Mouse (Mus musculus) embryonic facial prominence, embryonic 11.5 days (tissue): ENCODE data around the gene Myl12a. TPM values are rescaled to one million over a fixed set of nuclear protein-coding genes. Genes with fewer than 3 reads are reported as not detected.
"Not testable (repeated sequence)": the region's sequence is repeated elsewhere in the genome, so short reads cannot be mapped to it uniquely, and the experiment has no call there.

Experiments used
- ATAC-seq: fragments of 200-750 bp; cut with Nextera tagmentation; replicated peaks from 2 replicates; pipeline ENCODE4 v1.8.0; 2017; ENCODE audit warnings: low read depth; ENCODE audit not compliant: insufficient number of reproducible peaks, low FRiP score, low TSS enrichment
- DNase-seq: peaks from one replicate; pipeline ENCODE4 v3.0.0-alpha.2; 2015; ENCODE audit warnings: low spot score
- H3K27ac ChIP-seq: fragments of 300-500 bp; sonication (generic); replicated peaks from 2 replicates; pipeline ENCODE4 v1.5.1; 2014; ENCODE audit warnings: mild to moderate bottlenecking, low read depth, low read length, control low read depth
- H3K27me3 ChIP-seq: fragments of 300-500 bp; sonication (generic); 2 replicates; pipeline ENCODE4 v1.6.1; 2014; ENCODE audit warnings: mild to moderate bottlenecking, low read length, moderate library complexity, mixed read lengths; ENCODE audit not compliant: control insufficient read depth, insufficient read depth
- H3K36me3 ChIP-seq: fragments of 300-500 bp; sonication (generic); replicated peaks from 2 replicates; pipeline ENCODE4 v1.6.1; 2014; ENCODE audit warnings: low read depth, mild to moderate bottlenecking, low read length, moderate library complexity, mixed read lengths; ENCODE audit not compliant: control insufficient read depth, insufficient read depth
- H3K4me1 ChIP-seq: fragments of 300-500 bp; sonication (generic); 2 replicates; pipeline ENCODE4 v1.6.1; 2014; ENCODE audit warnings: low read length, mixed read lengths; ENCODE audit not compliant: control insufficient read depth, insufficient read depth
- H3K4me2 ChIP-seq: fragments of 300-500 bp; sonication (generic); 2 replicates; pipeline ENCODE4 v1.6.1; 2014; ENCODE audit warnings: low read depth, mild to moderate bottlenecking, control low read depth, low read length, moderate library complexity
- H3K4me3 ChIP-seq: fragments of 300-500 bp; sonication (generic); 2 replicates; pipeline ENCODE4 v1.5.1; 2014; ENCODE audit warnings: low read depth, low read length, control low read depth
- H3K9ac ChIP-seq: fragments of 300-500 bp; sonication (generic); replicated peaks from 2 replicates; pipeline ENCODE4 v1.6.1; 2014; ENCODE audit warnings: mild to moderate bottlenecking, control low read depth, low read length
- H3K9me3 ChIP-seq: fragments of 300-500 bp; sonication (generic); replicated peaks from 2 replicates; pipeline ENCODE4 v1.6.1; 2016; ENCODE audit warnings: mild to moderate bottlenecking, low read length, inconsistent platforms, mixed read lengths; ENCODE audit not compliant: control insufficient read depth
- WGBS: fragments of 180-500 bp; shearing (Covaris S2); extraction: QIAGEN DNeasy Blood & Tissue Kit; methylation state at CpG from one replicate; pipeline ENCODE4 v1.1.7; 2014; 5-methylcytosine and 5-hydroxymethylcytosine counted together
- polyA plus RNA-seq: library from polyadenylated mRNA; unstranded; fragments of >200 nt; fragmentation: Nextera tagmentation; extraction: Ambion mirVana; gene quantifications from 2 replicates; pipeline ENCODE4 v1.2.1, GENCODE M21; 2014

The Myl12a gene
- polyA plus RNA-seq, 1 experiment from 2014 or later, result 613 TPM

DNA sequence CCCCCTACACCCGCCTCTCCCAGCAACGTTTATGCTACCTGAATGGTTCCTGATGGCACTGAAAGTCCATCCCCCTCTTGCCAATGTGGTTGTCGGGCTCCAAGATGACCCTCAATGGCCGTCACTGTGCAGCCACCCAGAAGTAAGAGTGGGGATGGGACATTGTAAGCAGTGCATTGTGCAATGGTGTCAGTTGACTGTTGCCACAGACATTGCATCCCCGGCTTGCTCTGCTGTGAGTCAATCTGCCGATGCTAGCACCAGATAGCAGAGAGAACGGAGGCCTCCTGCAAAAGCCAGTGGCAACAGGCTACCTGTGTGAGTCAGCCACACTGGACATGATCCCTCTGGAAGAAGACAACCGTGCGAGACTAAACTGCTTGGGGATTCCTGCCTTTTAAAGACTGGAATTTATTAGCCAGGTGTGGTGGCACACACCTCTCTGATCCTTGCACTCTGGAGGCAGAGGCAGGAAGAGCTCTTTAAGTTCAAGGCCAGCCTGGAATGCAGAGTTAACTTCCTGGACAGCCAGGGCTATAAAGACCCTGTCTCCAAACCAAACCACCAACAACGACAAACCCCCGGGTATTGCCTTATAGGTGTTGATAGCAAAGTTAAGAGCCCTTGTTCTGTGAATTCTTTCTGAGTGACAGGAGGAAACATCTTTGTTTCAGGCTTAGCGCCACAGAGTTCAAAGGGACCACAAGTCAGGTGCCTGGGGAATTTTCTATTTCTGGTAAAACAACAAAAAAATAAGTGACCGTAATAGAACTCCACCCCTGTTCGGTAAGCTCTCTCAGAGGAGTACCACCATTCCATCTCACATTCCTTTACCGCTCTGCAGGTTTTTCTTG lies 16.9 kb downstream of the Myl12a start:
- Histone ChIP-seq H3K27me3 (no peaks in the 10 kb centered on the region), H3K4me3 (no peak overlapping the region), H3K9ac (no peak overlapping the region), H3K36me3 (no peaks in the 10 kb centered on the region; the same call in 1 of the 2 replicates), H3K9me3 (no peaks in the 10 kb centered on the region), H3K4me2 (no peak overlapping the region), H3K4me1 (no peaks in the 10 kb centered on the region), H3K27ac (no peak overlapping the region)
- 86% methylated on average over 15 of the region's 15 CpGs for WGBS
- DNase-seq (no peak), ATAC-seq (no peak)

DNA sequence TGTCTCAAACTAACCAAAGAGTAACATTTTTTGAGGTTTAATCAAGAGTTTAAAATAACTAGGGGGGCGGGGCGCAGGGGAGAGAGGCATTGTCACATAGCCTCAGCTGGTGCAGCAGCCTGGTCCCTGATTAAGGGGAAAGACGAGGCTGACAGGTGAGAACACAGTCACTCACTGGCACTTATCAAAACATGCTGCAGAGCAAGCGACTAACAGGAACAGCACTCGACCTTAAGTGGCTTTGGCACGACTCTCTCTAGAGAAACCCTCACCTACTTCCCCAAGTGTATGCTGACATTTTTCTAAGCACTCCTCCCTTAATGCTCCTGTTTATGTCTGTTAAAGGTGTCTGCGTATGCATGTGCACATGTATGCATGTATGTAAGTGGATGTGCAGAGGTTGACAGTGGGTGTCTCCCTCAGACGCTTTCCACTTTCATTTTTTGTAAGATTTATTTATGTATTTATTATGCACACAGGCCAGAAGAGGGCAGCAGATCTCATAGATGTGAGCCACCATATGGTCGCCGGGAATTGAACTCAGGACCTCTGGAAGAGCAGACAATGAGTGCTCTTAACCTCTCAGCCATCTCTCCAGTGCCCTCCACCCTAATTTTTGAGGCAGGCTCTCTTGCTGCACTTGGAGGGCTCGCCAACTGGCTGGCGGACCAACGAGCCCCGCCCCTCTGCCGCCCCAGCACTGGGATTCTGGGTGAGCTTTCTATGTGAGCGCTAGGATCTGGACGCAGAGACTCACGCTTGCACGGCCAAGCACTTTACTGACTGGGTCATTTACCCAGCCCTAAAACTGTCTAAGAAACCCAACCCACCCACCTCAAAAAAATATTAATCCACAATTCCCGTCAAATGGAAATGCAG lies 23.1 kb downstream of the Myl12a start:
- no peaks in the 10 kb centered on the region for H3K4me1 ChIP-seq
- H3K27ac ChIP-seq, result no peak overlapping the region
- H3K4me2 ChIP-seq, result no peak overlapping the region
- H3K9me3 ChIP-seq, result no peaks in the 10 kb centered on the region
- no peak for DNase-seq
- H3K27me3 ChIP-seq, result no peaks in the 10 kb centered on the region
- H3K4me3 ChIP-seq, result no peak overlapping the region
- ATAC-seq, result no peak
- WGBS, result 88% methylated on average over 20 of the region's 20 CpGs
- H3K36me3 ChIP-seq, result no peaks in the 10 kb centered on the region; the same call in none of the 2 replicates
- no peak overlapping the region for H3K9ac ChIP-seq

GRCm38 (mm10) chr17:70977799-70978198 lies 24.9 kb downstream of the Myl12a start:
- no peak for DNase-seq
- Histone ChIP-seq H3K36me3 (no peaks in the 10 kb centered on the region; the same call in none of the 2 replicates), H3K27me3 (no peaks in the 10 kb centered on the region)

GRCm38 (mm10) chr17:70974065-70974464 lies 28.6 kb downstream of the Myl12a start:
- ATAC-seq, H3K9me3 ChIP-seq, H3K4me3 ChIP-seq, H3K36me3 ChIP-seq, H3K4me1 ChIP-seq, DNase-seq, H3K9ac ChIP-seq, H3K27ac ChIP-seq, H3K4me2 ChIP-seq, H3K27me3 ChIP-seq: not testable (repeated sequence)
- 94% methylated on average over 14 of the region's 14 CpGs for WGBS

More at GRCm38 (mm10) chr17:70977799-70978198, 24.9 kb downstream of the Myl12a start:
- Histone ChIP-seq H3K9me3 (no peaks in the 10 kb centered on the region), H3K4me1 (no peaks in the 10 kb centered on the region), H3K4me2 (no peak overlapping the region), H3K9ac (no peak overlapping the region), H3K4me3 (no peak overlapping the region), H3K27ac (no peak overlapping the region)
- ATAC-seq, result no peak
- WGBS, result 91% methylated on average over 6 of the region's 6 CpGs

GRCm38 (mm10) chr17:70973398-70973797 lies 29.3 kb downstream of the Myl12a start:
- no peak overlapping the region for H3K4me2 ChIP-seq
- no peaks in the 10 kb centered on the region for H3K9me3 ChIP-seq
- 89% methylated on average over 9 of the region's 9 CpGs for WGBS
- ATAC-seq, result no peak
- no peak for DNase-seq
- no peaks in the 10 kb centered on the region; the same call in 1 of the 2 replicates for H3K36me3 ChIP-seq
- no peak overlapping the region for H3K4me3 ChIP-seq
- H3K27me3 ChIP-seq, result no peaks in the 10 kb centered on the region
- no peak overlapping the region for H3K9ac ChIP-seq
- H3K4me1 ChIP-seq, result no peaks in the 10 kb centered on the region
- H3K27ac ChIP-seq, result no peak overlapping the region

DNA sequence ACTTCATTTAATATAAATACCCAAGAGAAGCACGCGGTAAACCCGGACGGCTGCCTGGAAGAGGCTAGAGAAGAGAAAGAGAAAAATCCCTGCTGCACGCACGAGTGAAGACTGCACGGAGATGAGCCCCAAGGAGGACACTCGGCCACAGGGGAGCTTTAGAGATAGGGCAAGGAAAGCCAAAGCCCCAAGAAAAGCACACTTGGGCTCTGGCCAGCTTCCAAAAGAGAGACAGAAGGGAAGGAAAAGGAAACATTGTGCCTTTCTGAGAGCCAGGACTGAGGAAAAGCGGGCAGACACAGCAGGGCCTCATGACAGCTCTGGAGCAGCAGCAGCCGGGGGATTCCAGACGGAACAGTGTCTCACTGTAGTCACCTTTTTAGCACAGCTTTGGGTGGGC lies 31.5 kb downstream of the Myl12a start:
- Histone ChIP-seq H3K36me3 (no peaks in the 10 kb centered on the region; the same call in 1 of the 2 replicates), H3K27ac (no peak overlapping the region), H3K27me3 (no peaks in the 10 kb centered on the region), H3K9me3 (no peaks in the 10 kb centered on the region), H3K4me3 (no peak overlapping the region), H3K4me1 (no peaks in the 10 kb centered on the region), H3K9ac (no peak overlapping the region), H3K4me2 (no peak overlapping the region)
- 71% methylated on average over 11 of the region's 11 CpGs for WGBS
- ATAC-seq (no peak), DNase-seq (no peak)

- H3K27ac ChIP-seq, result no peak overlapping the region
- no peaks in the 10 kb centered on the region for H3K9me3 ChIP-seq
- ATAC-seq, result no peak
- 31% methylated on average over 8 of the region's 8 CpGs for WGBS
- no peaks in the 10 kb centered on the region for H3K36me3 ChIP-seq
- no peaks in the 10 kb centered on the region for H3K27me3 ChIP-seq
- peak; percentile 83 for DNase-seq
- no peak overlapping the region for H3K4me3 ChIP-seq
- H3K4me1 ChIP-seq, result no peaks in the 10 kb centered on the region
- no peak overlapping the region for H3K4me2 ChIP-seq
- no peak overlapping the region for H3K9ac ChIP-seq
Measured at GRCm38 (mm10) chr17:70968606-70969191, 34.0 kb downstream of the Myl12a start.
